Mouse (Mus musculus) kidney, postnatal 0 days (tissue): ENCODE measurements around the gene Tgfb1. TPM values are rescaled to one million over a fixed set of nuclear protein-coding genes. Genes with fewer than 3 reads are reported as not detected.

Experiments
- ATAC-seq: fragments of 200-750 bp; cut with Nextera tagmentation; replicated peaks from 2 replicates; pipeline ENCODE4 v1.8.0; 2017; ENCODE audit warnings: low read depth, moderate number of reproducible peaks, moderate TSS enrichment, moderate library complexity; ENCODE audit not compliant: low FRiP score
- DNase-seq: peaks from one replicate; pipeline ENCODE4 v3.0.0-alpha.2; 2016; ENCODE audit warnings: low spot score
- H3K27ac ChIP-seq: fragments of 300-500 bp; sonication (generic); 2 replicates; pipeline ENCODE4 v1.5.1; 2014; ENCODE audit warnings: mild to moderate bottlenecking
- H3K27me3 ChIP-seq: fragments of 300-500 bp; sonication (generic); 2 replicates; pipeline ENCODE4 v1.6.1; 2014; ENCODE audit warnings: low read length, mixed read lengths; ENCODE audit not compliant: insufficient read depth
- H3K36me3 ChIP-seq: fragments of 300-500 bp; sonication (generic); 2 replicates; pipeline ENCODE4 v1.6.1; 2014; ENCODE audit warnings: low read length, mixed read lengths; ENCODE audit not compliant: insufficient read depth
- H3K4me1 ChIP-seq: fragments of 300-500 bp; sonication (generic); replicated peaks from 2 replicates; pipeline ENCODE4 v1.6.1; 2014; ENCODE audit warnings: antibody characterized with exemption, low read length, mixed read lengths; ENCODE audit not compliant: insufficient read depth
- H3K4me2 ChIP-seq: fragments of 300-500 bp; sonication (generic); 2 replicates; pipeline ENCODE4 v1.6.1; 2014; ENCODE audit warnings: mild to moderate bottlenecking, low read length, moderate library complexity, mixed read lengths
- H3K4me3 ChIP-seq: fragments of 300-500 bp; sonication (generic); replicated peaks from 2 replicates; pipeline ENCODE4 v1.5.1; 2014; ENCODE audit warnings: low read depth, low read length
- H3K9ac ChIP-seq: fragments of 300-500 bp; sonication (generic); 2 replicates; pipeline ENCODE4 v1.6.1; 2014; ENCODE audit warnings: low read depth, low read length
- H3K9me3 ChIP-seq: fragments of 300-500 bp; sonication (generic); replicated peaks from 2 replicates; pipeline ENCODE4 v1.6.1; 2016; ENCODE audit warnings: low read length, inconsistent platforms, mixed read lengths
- CTCF ChIP-seq: IDR thresholded peaks from 2 replicates; pipeline ENCODE4 v1.5.1; 2016; ENCODE audit warnings: antibody characterized with exemption, low read depth, mild to moderate bottlenecking, moderate library complexity
- WGBS: fragments of 180-500 bp; shearing (Covaris S2); extraction: QIAGEN DNeasy Blood & Tissue Kit; methylation state at CpG from one replicate; pipeline ENCODE4 v1.1.7; 2014; 5-methylcytosine and 5-hydroxymethylcytosine counted together
- polyA plus RNA-seq: library from polyadenylated mRNA; unstranded; fragments of >200 nt; fragmentation: Nextera tagmentation; extraction: Ambion mirVana; gene quantifications from 2 replicates; pipeline ENCODE4 v1.2.1, GENCODE M21; 2015

Gene Tgfb1
- polyA plus RNA-seq, 1 experiment from 2014 or later: 3.6 TPM

DNA sequence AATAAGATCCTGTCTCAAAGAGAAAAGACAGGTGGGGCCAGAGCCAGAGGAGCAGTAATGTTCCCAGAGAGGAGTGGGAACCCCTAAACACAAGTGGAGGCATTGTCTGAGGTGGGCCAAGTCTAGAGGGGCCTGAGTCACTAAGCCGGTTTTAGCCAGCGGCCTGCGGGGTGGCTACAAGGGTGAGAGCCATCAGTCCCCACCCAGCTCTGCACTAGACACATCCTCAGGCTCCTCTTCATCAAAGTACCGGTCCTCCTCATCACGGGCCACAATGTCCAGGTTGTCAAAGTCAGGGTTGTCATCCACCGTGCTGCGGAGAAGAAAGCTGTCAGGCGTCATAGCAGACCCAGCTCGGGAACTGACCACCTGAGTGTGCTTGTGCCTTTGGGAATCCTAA is 26.0 kb downstream of the Tgfb1 start:
- no peaks in the 10 kb centered on the region for H3K9me3 ChIP-seq
- H3K36me3 ChIP-seq: peaks cover 43% of the 10 kb centered on the region
- no peak overlapping the region for H3K27ac ChIP-seq
- TF ChIP-seq CTCF: no peak
- H3K9ac ChIP-seq: no peak overlapping the region
- H3K4me3 ChIP-seq: no peak overlapping the region
- no peak overlapping the region for H3K4me2 ChIP-seq
- peaks cover 12% of the 10 kb centered on the region for H3K4me1 ChIP-seq
- 83% methylated on average over 9 of the region's 9 CpGs for WGBS
- no peak for ATAC-seq
- no peaks in the 10 kb centered on the region for H3K27me3 ChIP-seq
- no peak for DNase-seq

GRCm38 (mm10) chr7:25714581-25714980 is 27.8 kb downstream of the Tgfb1 start:
- H3K36me3 ChIP-seq: peaks cover 43% of the 10 kb centered on the region
- H3K27me3 ChIP-seq: no peaks in the 10 kb centered on the region
- no peaks in the 10 kb centered on the region for H3K9me3 ChIP-seq
- H3K4me1 ChIP-seq: peaks cover 12% of the 10 kb centered on the region
- H3K4me3 ChIP-seq: no peak overlapping the region
- ATAC-seq (no peak), DNase-seq (no peak)
- TF ChIP-seq CTCF: no peak
- no peak overlapping the region for H3K27ac ChIP-seq
- 93% methylated on average over 8 of the region's 8 CpGs for WGBS
- H3K4me2 ChIP-seq: no peak overlapping the region
- H3K9ac ChIP-seq: no peak overlapping the region

GRCm38 (mm10) chr7:25715731-25716271 is 29.0 kb downstream of the Tgfb1 start:
- H3K27ac ChIP-seq: no peak overlapping the region
- H3K9me3 ChIP-seq: no peaks in the 10 kb centered on the region
- ATAC-seq (no peak), DNase-seq (no peak)
- no peak overlapping the region for H3K9ac ChIP-seq
- H3K4me2 ChIP-seq: no peak overlapping the region
- no peaks in the 10 kb centered on the region for H3K27me3 ChIP-seq
- H3K4me3 ChIP-seq: no peak overlapping the region
- H3K36me3 ChIP-seq: peaks cover 47% of the 10 kb centered on the region
- WGBS: 96% methylated on average over 22 of the region's 22 CpGs
- TF ChIP-seq CTCF: no peak
- H3K4me1 ChIP-seq: peaks cover 12% of the 10 kb centered on the region; the same call in 1 of the 2 replicates

GRCm38 (mm10) chr7:25717478-25717877 is 30.7 kb downstream of the Tgfb1 start:
- Histone ChIP-seq H3K9ac (0 out of 2 replicates have a peak overlapping the region, but pooled peaks have one; percentile 71), H3K4me3 (no peak overlapping the region), H3K27me3 (no peaks in the 10 kb centered on the region), H3K4me2 (peak overlapping the region; percentile 83), H3K36me3 (peaks cover 50% of the 10 kb centered on the region), H3K27ac (no peak overlapping the region), H3K4me1 (peaks cover 8% of the 10 kb centered on the region; the same call in 1 of the 2 replicates), H3K9me3 (no peaks in the 10 kb centered on the region)
- 86% methylated on average over 3 of the region's 3 CpGs for WGBS
- TF ChIP-seq CTCF: no peak
- DNase-seq: no peak
- ATAC-seq: no peak

GRCm38 (mm10) chr7:25718788-25719417 is 32.1 kb downstream of the Tgfb1 start, which contains the start of gene Ccdc97:
Gene Ccdc97, minus strand, starts transcription at chr7:25719088.
- Histone ChIP-seq H3K36me3 (peaks cover 51% of the 10 kb centered on the region), H3K9me3 (no peaks in the 10 kb centered on the region), H3K4me2 (peak within 1 kb of the TSS; percentile 83), H3K9ac (peak within 1 kb of the TSS; percentile 71), H3K27me3 (no peaks in the 10 kb centered on the region), H3K4me1 (peaks cover 8% of the 10 kb centered on the region; the same call in 1 of the 2 replicates), H3K27ac (peak within 1 kb of the TSS; percentile 90), H3K4me3 (peak within 1 kb of the TSS; percentile 66)
- ATAC-seq (peak; percentile 80), DNase-seq (peak; percentile 97)
- TF ChIP-seq CTCF: no peak
- 4% methylated on average over 32 of the region's 32 CpGs for WGBS

DNA sequence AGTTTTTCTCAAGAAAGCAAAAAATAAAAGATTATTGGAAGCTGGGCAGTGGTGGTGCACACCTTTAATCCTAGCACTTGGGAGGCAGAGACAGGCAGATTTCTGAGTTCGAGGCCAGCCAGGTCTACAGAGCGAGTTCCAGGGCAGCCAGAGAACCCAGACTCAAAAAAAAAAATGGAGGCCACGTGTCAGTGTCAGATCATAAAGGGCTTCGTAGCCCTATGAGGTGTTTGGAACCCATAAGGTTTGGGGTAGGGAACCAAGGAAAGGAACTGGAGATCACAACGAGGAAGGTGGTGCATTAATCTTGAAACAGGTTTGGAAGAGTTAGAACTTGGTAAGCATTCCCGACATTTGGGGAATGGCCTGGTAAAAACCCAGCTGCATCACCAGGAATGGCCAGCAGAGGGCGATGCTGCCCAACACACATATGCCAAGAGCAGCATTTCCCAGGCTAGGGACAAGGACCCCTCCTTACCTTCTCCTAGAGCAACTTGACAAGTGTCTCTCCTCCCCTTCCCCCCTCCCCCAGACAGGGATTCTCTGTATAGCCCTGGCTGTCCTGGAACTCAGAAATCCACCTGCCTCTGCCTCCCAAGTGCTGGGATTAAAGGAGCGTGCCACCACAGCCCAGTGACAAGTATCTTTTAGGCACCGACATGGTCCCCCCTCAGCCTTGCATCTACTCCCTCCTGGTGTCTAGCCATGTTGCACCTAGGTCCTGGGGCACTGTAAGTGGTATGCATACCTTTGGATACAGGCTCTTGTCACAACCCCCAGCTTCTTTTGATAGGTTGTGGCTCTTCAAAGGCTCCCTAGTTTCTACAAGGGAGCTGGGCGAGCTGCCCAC is 33.2 kb downstream of the Tgfb1 start:
- no peak overlapping the region for H3K4me2 ChIP-seq
- TF ChIP-seq CTCF: peak; percentile 92
- no peak overlapping the region for H3K4me3 ChIP-seq
- ATAC-seq (no peak; the same call in 1 of the 2 replicates), DNase-seq (peak; percentile 79)
- WGBS: 61% methylated on average over 10 of the region's 10 CpGs
- H3K27ac ChIP-seq: peak overlapping the region; percentile 26
- no peaks in the 10 kb centered on the region for H3K9me3 ChIP-seq
- peaks cover 51% of the 10 kb centered on the region for H3K36me3 ChIP-seq
- no peaks in the 10 kb centered on the region for H3K27me3 ChIP-seq
- no peak overlapping the region for H3K9ac ChIP-seq
- peaks cover 8% of the 10 kb centered on the region; the same call in 1 of the 2 replicates for H3K4me1 ChIP-seq
